Mouse (Mus musculus) small intestine, adult 2 months (tissue): ENCODE measurements at regions not wholly inside any gene's neighbourhood (a gene's known extent, or its start where the extent isn't known, plus 50 kb on each side); places are given as distances from the start of the nearest gene placed in this dataset.

Experiments used
- CTCF ChIP-seq: fragments of 200-500 bp; IDR thresholded peaks from 2 replicates; pipeline ENCODE4 v1.5.1; 2012; ENCODE audit warnings: low read depth, mild to moderate bottlenecking, control low read depth, inconsistent platforms, low read length, moderate library complexity, mixed read lengths; ENCODE audit not compliant: insufficient replicate concordance, insufficient read length; ENCODE audit errors: extremely low read depth
- POLR2A ChIP-seq: fragments of 200-500 bp; IDR thresholded peaks from 2 replicates; pipeline ENCODE4 v1.6.1; 2012; ENCODE audit warnings: low read depth, mild to moderate bottlenecking, control low read depth, inconsistent platforms, low read length, moderate library complexity

- no peak for TF ChIP-seq CTCF
- no peak for TF ChIP-seq POLR2A
Observed at GRCm38 (mm10) chr14:46225851-46226608, 153.2 kb upstream of the Gm15217 start.
